Mouse (Mus musculus) stomach, postnatal 0 days (tissue): ENCODE measurements around the gene Exosc7.

Experiments used
- CTCF ChIP-seq: IDR thresholded peaks from 2 replicates; pipeline ENCODE4 v1.5.1; 2016; ENCODE audit warnings: antibody characterized with exemption, low read depth, mild to moderate bottlenecking, moderate library complexity
- EP300 ChIP-seq: optimal IDR thresholded peaks from 2 replicates; pipeline ENCODE3; 2016; ENCODE audit warnings: antibody characterized with exemption

DNA sequence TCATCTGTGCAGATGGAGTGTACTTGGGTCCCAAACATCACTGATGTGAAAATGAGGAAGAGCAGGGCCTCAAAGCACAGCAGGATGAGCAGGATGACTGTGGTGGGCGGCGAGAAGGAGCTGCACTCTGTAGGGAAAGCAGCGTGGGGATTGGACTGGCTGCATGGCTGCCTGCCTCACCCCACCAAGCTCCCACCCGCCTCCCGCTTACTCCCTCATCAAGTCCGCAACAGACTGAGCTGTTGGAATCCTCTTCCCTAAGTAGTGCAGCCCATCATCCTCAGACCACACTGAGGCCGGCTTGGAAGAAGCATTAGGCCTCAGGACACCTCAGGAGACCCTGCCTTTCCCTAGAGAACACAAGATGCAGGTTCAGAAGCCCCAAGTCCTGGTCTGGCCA, 32.7 kb upstream of the Exosc7 start:
- TF ChIP-seq CTCF (no peak), EP300 (no peak)
